Mouse (Mus musculus) lung, postnatal 25 days (tissue): ENCODE data around the gene Dpep3.

Experiments
- DNase-seq: peaks from one replicate; pipeline ENCODE4 v3.0.0; 2022; ENCODE audit warnings: low spot score

The Dpep3 gene

GRCm38 (mm10) chr8:105975363-105975762 is 3.9 kb downstream of the Dpep3 start:
- DNase-seq: no peak

GRCm38 (mm10) chr8:105971019-105971720 is 8.1 kb downstream of the Dpep3 start:
- DNase-seq: no peak

- no peak for DNase-seq
These were observed 9.9 kb downstream of the Dpep3 start for GRCm38 (mm10) chr8:105969367-105969766.

GRCm38 (mm10) chr8:105966692-105967311 is 12.4 kb downstream of the Dpep3 start:
- no peak for DNase-seq

GRCm38 (mm10) chr8:105965905-105966341 is 13.3 kb downstream of the Dpep3 start, which contains the start of gene Slc12a4:
Gene Slc12a4, minus strand, starts transcription at chr8:105966097.
- peak; percentile 79 for DNase-seq

GRCm38 (mm10) chr8:105965266-105965904 is 13.8 kb downstream of the Dpep3 start:
- DNase-seq: peak; percentile 52

- no peak for DNase-seq
These were observed 14.5 kb downstream of the Dpep3 start for GRCm38 (mm10) chr8:105964506-105965265.

GRCm38 (mm10) chr8:105961536-105961935 is 17.7 kb downstream of the Dpep3 start:
- DNase-seq: no peak

- no peak for DNase-seq
These were observed 18.1 kb downstream of the Dpep3 start for GRCm38 (mm10) chr8:105961101-105961500.

- peak; percentile 51 for DNase-seq
These were observed 19.9 kb downstream of the Dpep3 start for GRCm38 (mm10) chr8:105959350-105959749.

- DNase-seq: peak; percentile 52
These were observed 21.4 kb downstream of the Dpep3 start for GRCm38 (mm10) chr8:105957813-105958212.

- DNase-seq: no peak
These were observed 22.7 kb downstream of the Dpep3 start for GRCm38 (mm10) chr8:105956556-105956955.

GRCm38 (mm10) chr8:105951057-105951659 is 28.1 kb downstream of the Dpep3 start:
- no peak for DNase-seq

GRCm38 (mm10) chr8:105949350-105949749 is 29.9 kb downstream of the Dpep3 start:
- DNase-seq: no peak

GRCm38 (mm10) chr8:105943321-105943739 is 35.9 kb downstream of the Dpep3 start, which contains the start of gene Lcat:
Gene Lcat, minus strand, starts transcription at chr8:105943382.
- DNase-seq: no peak

GRCm38 (mm10) chr8:105942542-105942941 is 36.7 kb downstream of the Dpep3 start:
- DNase-seq: no peak

- no peak for DNase-seq
These were observed 37.2 kb downstream of the Dpep3 start for GRCm38 (mm10) chr8:105942026-105942425.

GRCm38 (mm10) chr8:105938306-105938669 is 40.9 kb downstream of the Dpep3 start, which contains the start of gene Psmb10:
Gene Psmb10, minus strand, starts transcription at chr8:105938444.
- DNase-seq: no peak

GRCm38 (mm10) chr8:105937496-105938305 is 41.5 kb downstream of the Dpep3 start:
- peak; percentile 55 for DNase-seq

GRCm38 (mm10) chr8:105936866-105937475 is 42.3 kb downstream of the Dpep3 start:
- DNase-seq: peak; percentile 92
